Mouse (Mus musculus) C2C12 (cell line): ENCODE data around the gene Sorl1.

Experiments
- CEBPB ChIP-seq: IDR thresholded peaks from one replicate; pipeline ENCODE4 v1.6.1; 2011; ENCODE audit warnings: low read depth, mild to moderate bottlenecking, control low read depth, moderate library complexity
- CTCF ChIP-seq: IDR thresholded peaks from one replicate; pipeline ENCODE4 v1.5.1; 2011; ENCODE audit not compliant: control insufficient read depth, insufficient read depth, insufficient read length
- FOSL1 ChIP-seq: IDR thresholded peaks from one replicate; pipeline ENCODE4 v1.8.0; 2011; ENCODE audit warnings: mild to moderate bottlenecking, low read length; ENCODE audit not compliant: poor library complexity, insufficient read depth, severe bottlenecking
- MAX ChIP-seq: IDR thresholded peaks from one replicate; pipeline ENCODE4 v1.6.1; 2011; ENCODE audit warnings: mild to moderate bottlenecking, control low read depth
- MYOD1 ChIP-seq: IDR thresholded peaks from one replicate; pipeline ENCODE4 v1.6.1; 2011; ENCODE audit warnings: low read depth; ENCODE audit not compliant: control insufficient read depth, insufficient read length
- MYOG ChIP-seq: IDR thresholded peaks from one replicate; pipeline ENCODE4 v1.6.1; 2011; ENCODE audit not compliant: control insufficient read depth, insufficient read length; ENCODE audit errors: extremely low read depth
- USF1 ChIP-seq: IDR thresholded peaks from one replicate; pipeline ENCODE4 v1.6.1; 2011; ENCODE audit warnings: low read depth, mild to moderate bottlenecking, control low read depth, moderate library complexity

GRCm38 (mm10) chr9:42055378-42055777, 68.7 kb downstream of the Sorl1 start:
- TF ChIP-seq CTCF (no peak), USF1 (no peak), MYOD1 (no peak), MYOG (no peak), CEBPB (no peak), MAX (no peak), FOSL1 (no peak)
